Mouse (Mus musculus) stomach, embryonic 14.5 days (tissue): Measurements from ENCODE around the gene Dhx32. TPM values are rescaled to one million over a fixed set of nuclear protein-coding genes. Genes with fewer than 3 reads are reported as not detected.

ENCODE experiments used
- ATAC-seq: fragments of 200-750 bp; cut with Nextera tagmentation; 2 replicates; pipeline ENCODE4 v1.8.0; 2017; ENCODE audit warnings: low read depth, moderate TSS enrichment; ENCODE audit not compliant: insufficient number of reproducible peaks, insufficient read depth, low FRiP score
- H3K27ac ChIP-seq: fragments of 300-500 bp; sonication (generic); 2 replicates; pipeline ENCODE4 v1.5.1; 2014; ENCODE audit warnings: mild to moderate bottlenecking, low read length, moderate library complexity, mixed read lengths
- H3K27me3 ChIP-seq: fragments of 300-500 bp; sonication (generic); 2 replicates; pipeline ENCODE4 v1.6.1; 2014; ENCODE audit warnings: low read length, control low read depth, mixed read lengths; ENCODE audit not compliant: control insufficient read depth, insufficient read depth
- H3K36me3 ChIP-seq: fragments of 300-500 bp; sonication (generic); 2 replicates; pipeline ENCODE4 v1.6.1; 2014; ENCODE audit warnings: mild to moderate bottlenecking, control low read depth, low read length, moderate library complexity, mixed read lengths; ENCODE audit not compliant: control insufficient read depth, insufficient read depth
- H3K4me1 ChIP-seq: fragments of 300-500 bp; sonication (generic); 2 replicates; pipeline ENCODE4 v1.6.1; 2014; ENCODE audit warnings: low read length, control low read depth, mixed read lengths; ENCODE audit not compliant: control insufficient read depth, insufficient read depth
- H3K4me2 ChIP-seq: fragments of 300-500 bp; sonication (generic); replicated peaks from 2 replicates; pipeline ENCODE4 v1.6.1; 2014; ENCODE audit warnings: low read depth, low read length, control low read depth
- H3K4me3 ChIP-seq: fragments of 300-500 bp; sonication (generic); 2 replicates; pipeline ENCODE4 v1.5.1; 2014; ENCODE audit warnings: low read depth, low read length, control low read depth
- H3K9ac ChIP-seq: fragments of 300-500 bp; sonication (generic); replicated peaks from 2 replicates; pipeline ENCODE4 v1.6.1; 2014; ENCODE audit warnings: low read depth, mild to moderate bottlenecking, control low read depth, low read length, moderate library complexity, mixed read lengths
- H3K9me3 ChIP-seq: fragments of 300-500 bp; sonication (generic); 2 replicates; pipeline ENCODE4 v1.6.1; 2016; ENCODE audit warnings: low read depth, low read length, control low read depth; ENCODE audit not compliant: control insufficient read depth
- WGBS: fragments of 180-500 bp; shearing (Covaris S2); extraction: QIAGEN DNeasy Blood & Tissue Kit; methylation state at CpG from one replicate; pipeline ENCODE4 v1.1.7; 2014; 5-methylcytosine and 5-hydroxymethylcytosine counted together
- polyA plus RNA-seq: library from polyadenylated mRNA; unstranded; fragments of >200 nt; fragmentation: Nextera tagmentation; extraction: Ambion mirVana; gene quantifications from 2 replicates; pipeline ENCODE4 v1.2.1, GENCODE M21; 2014

Dhx32 gene
- polyA plus RNA-seq, 1 experiment from 2014 or later = 33.4 TPM

DNA sequence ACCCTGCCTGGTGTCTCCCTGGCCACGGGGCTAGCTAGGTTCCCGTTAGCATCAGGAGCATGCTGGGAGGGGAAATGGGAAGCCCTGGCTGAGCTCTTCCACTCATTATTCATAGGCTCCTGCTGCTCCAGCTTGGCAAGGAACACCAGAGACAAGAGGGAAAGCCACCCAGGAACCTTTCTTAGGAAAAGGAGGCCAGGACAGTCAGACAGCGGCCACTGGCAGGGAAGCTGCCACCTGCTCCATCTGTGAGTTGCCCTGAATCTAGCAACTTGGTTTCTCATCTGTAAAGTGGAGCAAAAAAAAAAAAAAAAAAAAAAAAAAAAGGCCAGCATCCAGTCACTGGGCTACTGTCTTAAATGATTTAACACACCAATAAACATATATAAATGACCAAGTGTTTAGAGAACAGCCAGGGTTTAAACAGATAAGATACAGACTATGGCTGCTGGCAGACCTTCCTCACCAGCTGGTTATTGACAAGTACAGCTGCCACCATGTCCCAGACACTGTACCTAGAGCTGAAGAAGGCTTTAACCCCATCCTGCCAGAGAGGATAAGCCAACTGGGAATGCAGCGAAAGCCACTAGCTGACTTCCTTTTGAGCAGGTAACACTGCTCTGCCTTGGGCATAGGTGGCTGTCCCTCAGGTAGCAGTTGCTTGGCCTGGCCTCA lies 50.4 kb downstream of the Dhx32 start:
- Histone ChIP-seq H3K4me3 (no peak overlapping the region), H3K9ac (no peak overlapping the region), H3K27ac (no peak overlapping the region), H3K9me3 (no peaks in the 10 kb centered on the region), H3K27me3 (no peaks in the 10 kb centered on the region), H3K4me2 (no peak overlapping the region), H3K4me1 (no peaks in the 10 kb centered on the region), H3K36me3 (no peaks in the 10 kb centered on the region)
- ATAC-seq = no peak
- 72% methylated on average over 4 of the region's 4 CpGs for WGBS

- H3K4me2 ChIP-seq = no peak overlapping the region
- H3K9ac ChIP-seq = no peak overlapping the region
- H3K4me3 ChIP-seq = no peak overlapping the region
- ATAC-seq = no peak
- H3K27me3 ChIP-seq = no peaks in the 10 kb centered on the region
- H3K9me3 ChIP-seq = no peaks in the 10 kb centered on the region
- no peaks in the 10 kb centered on the region for H3K36me3 ChIP-seq
- no peaks in the 10 kb centered on the region for H3K4me1 ChIP-seq
- WGBS = 78% methylated on average over 11 of the region's 11 CpGs
- no peak overlapping the region for H3K27ac ChIP-seq
Measured at GRCm38 (mm10) chr7:133730324-133731191, 52.0 kb downstream of the Dhx32 start.

GRCm38 (mm10) chr7:133729351-133729750 lies 53.2 kb downstream of the Dhx32 start:
- Histone ChIP-seq H3K9ac (no peak overlapping the region), H3K4me3 (no peak overlapping the region), H3K9me3 (no peaks in the 10 kb centered on the region), H3K27ac (no peak overlapping the region), H3K27me3 (no peaks in the 10 kb centered on the region), H3K36me3 (no peaks in the 10 kb centered on the region; the same call in 1 of the 2 replicates), H3K4me2 (no peak overlapping the region), H3K4me1 (no peaks in the 10 kb centered on the region)
- no peak for ATAC-seq
- 68% methylated on average over 5 of the region's 5 CpGs for WGBS

GRCm38 (mm10) chr7:133727027-133727426 lies 55.5 kb downstream of the Dhx32 start:
- no peak for ATAC-seq
- Histone ChIP-seq H3K27me3 (no peaks in the 10 kb centered on the region), H3K9me3 (no peaks in the 10 kb centered on the region), H3K4me2 (no peak overlapping the region), H3K27ac (no peak overlapping the region), H3K9ac (no peak overlapping the region), H3K4me1 (no peaks in the 10 kb centered on the region), H3K36me3 (peaks cover 16% of the 10 kb centered on the region), H3K4me3 (no peak overlapping the region)
- WGBS = 75% methylated on average over 6 of the region's 6 CpGs

DNA sequence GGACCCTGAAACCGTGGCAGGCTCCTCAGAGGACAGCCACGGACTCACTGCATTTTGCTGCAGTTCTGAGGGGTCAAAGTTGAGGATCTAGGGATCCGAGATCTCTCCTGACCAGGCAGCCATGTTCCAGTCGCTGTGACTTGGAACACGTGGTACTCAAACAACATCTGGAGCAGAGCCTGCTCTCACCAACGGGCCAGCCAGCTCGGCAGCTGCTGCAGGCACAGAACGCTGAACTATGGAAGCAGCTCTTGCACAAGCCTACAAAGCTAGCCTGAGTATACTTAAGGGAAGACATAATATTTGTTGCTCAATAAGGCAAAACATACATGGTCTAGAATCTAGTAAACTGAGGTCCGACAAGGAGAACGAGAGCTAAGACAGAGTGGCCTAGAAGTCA lies 57.0 kb downstream of the Dhx32 start:
- Histone ChIP-seq H3K4me1 (no peaks in the 10 kb centered on the region), H3K4me2 (no peak overlapping the region), H3K36me3 (peaks cover 31% of the 10 kb centered on the region), H3K9me3 (no peaks in the 10 kb centered on the region), H3K4me3 (no peak overlapping the region), H3K27me3 (no peaks in the 10 kb centered on the region), H3K27ac (no peak overlapping the region), H3K9ac (no peak overlapping the region)
- ATAC-seq = no peak
- WGBS = 79% methylated on average over 10 of the region's 10 CpGs

GRCm38 (mm10) chr7:133724844-133725243 lies 57.7 kb downstream of the Dhx32 start:
- Histone ChIP-seq H3K4me3 (no peak overlapping the region), H3K4me1 (no peaks in the 10 kb centered on the region), H3K4me2 (no peak overlapping the region), H3K27me3 (no peaks in the 10 kb centered on the region), H3K27ac (no peak overlapping the region), H3K36me3 (peaks cover 38% of the 10 kb centered on the region), H3K9ac (no peak overlapping the region), H3K9me3 (no peaks in the 10 kb centered on the region)
- no peak for ATAC-seq
- WGBS = 84% methylated on average over 10 of the region's 10 CpGs

DNA sequence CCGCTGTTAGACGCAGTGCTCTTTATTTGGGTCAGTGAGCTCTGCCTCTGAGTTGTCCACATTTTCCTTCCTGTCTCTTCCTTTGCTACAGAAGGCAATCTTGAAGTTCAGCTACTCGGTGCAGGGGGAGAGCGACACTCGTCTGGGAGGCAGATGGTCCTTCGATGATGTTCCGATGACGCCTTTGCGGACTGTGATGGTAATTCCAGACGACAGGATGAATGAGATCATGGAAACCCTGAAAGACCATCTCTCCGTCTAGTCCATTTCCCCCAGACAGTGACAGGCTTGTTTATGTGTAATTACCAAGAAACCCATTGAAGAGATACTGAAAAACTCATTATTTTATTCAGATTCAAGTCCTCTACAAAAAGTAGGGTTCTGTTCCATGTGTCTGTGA lies 61.9 kb downstream of the Dhx32 start:
- H3K27me3 ChIP-seq = no peaks in the 10 kb centered on the region
- H3K27ac ChIP-seq = no peak overlapping the region
- H3K9me3 ChIP-seq = no peaks in the 10 kb centered on the region
- H3K4me3 ChIP-seq = no peak overlapping the region
- no peak for ATAC-seq
- H3K9ac ChIP-seq = no peak overlapping the region
- peaks cover 76% of the 10 kb centered on the region for H3K36me3 ChIP-seq
- no peaks in the 10 kb centered on the region for H3K4me1 ChIP-seq
- WGBS = 86% methylated on average over 11 of the region's 11 CpGs
- no peak overlapping the region for H3K4me2 ChIP-seq

DNA sequence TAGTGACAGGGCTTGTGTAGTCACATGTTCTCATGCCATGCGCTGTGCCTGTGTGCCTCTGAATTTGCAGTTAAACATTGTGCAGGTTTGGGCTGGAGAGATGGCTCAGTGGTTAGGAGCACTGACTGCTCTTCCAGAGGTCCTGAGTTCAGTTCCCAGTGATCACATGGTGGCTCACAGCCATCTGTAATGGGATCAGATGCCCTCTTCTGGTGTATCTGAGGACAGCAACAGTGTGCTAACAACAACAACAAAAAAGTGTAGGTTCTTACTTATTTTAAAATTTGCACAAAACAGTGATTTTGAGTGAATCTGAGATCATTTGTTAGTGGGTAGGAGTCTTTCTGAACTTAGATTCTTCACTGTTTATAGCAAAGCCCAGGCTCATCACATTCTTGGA lies 63.9 kb downstream of the Dhx32 start:
- no peaks in the 10 kb centered on the region for H3K9me3 ChIP-seq
- no peak overlapping the region for H3K27ac ChIP-seq
- peaks cover 85% of the 10 kb centered on the region for H3K36me3 ChIP-seq
- no peak overlapping the region for H3K4me2 ChIP-seq
- no peaks in the 10 kb centered on the region for H3K4me1 ChIP-seq
- H3K27me3 ChIP-seq = no peaks in the 10 kb centered on the region
- 90% methylated on average over 1 of the region's 1 CpGs for WGBS
- no peak overlapping the region for H3K9ac ChIP-seq
- no peak overlapping the region for H3K4me3 ChIP-seq
- ATAC-seq = no peak
